Mouse (Mus musculus) limb, embryonic 13.5 days (tissue): Measurements from ENCODE around the gene Tet2. TPM values are rescaled to one million over a fixed set of nuclear protein-coding genes. Genes with fewer than 3 reads are reported as not detected.

Experiments
- ATAC-seq: fragments of 200-750 bp; cut with Nextera tagmentation; 2 replicates; pipeline ENCODE4 v1.8.0; 2017; ENCODE audit warnings: low read depth, moderate number of reproducible peaks, moderate TSS enrichment; ENCODE audit not compliant: low FRiP score
- H3K27ac ChIP-seq: fragments of 300-500 bp; sonication (generic); 2 replicates; pipeline ENCODE4 v1.5.1; 2015; ENCODE audit warnings: inconsistent platforms, mild to moderate bottlenecking, moderate library complexity
- H3K27me3 ChIP-seq: fragments of 300-500 bp; sonication (generic); 2 replicates; pipeline ENCODE4 v1.6.1; 2015; ENCODE audit warnings: mild to moderate bottlenecking, inconsistent platforms
- H3K36me3 ChIP-seq: fragments of 300-500 bp; sonication (generic); 2 replicates; pipeline ENCODE4 v1.6.1; 2015; ENCODE audit warnings: inconsistent platforms, mild to moderate bottlenecking, moderate library complexity
- H3K4me1 ChIP-seq: fragments of 300-500 bp; sonication (generic); 2 replicates; pipeline ENCODE4 v1.6.1; 2015; ENCODE audit warnings: inconsistent platforms
- H3K4me2 ChIP-seq: fragments of 300-500 bp; sonication (generic); replicated peaks from 2 replicates; pipeline ENCODE4 v1.6.1; 2015; ENCODE audit warnings: inconsistent platforms, mild to moderate bottlenecking, moderate library complexity
- H3K4me3 ChIP-seq: fragments of 300-500 bp; sonication (generic); 2 replicates; pipeline ENCODE4 v1.5.1; 2015; ENCODE audit warnings: moderate library complexity, mild to moderate bottlenecking, inconsistent platforms
- H3K9ac ChIP-seq: fragments of 300-500 bp; sonication (generic); 2 replicates; pipeline ENCODE4 v1.6.1; 2015; ENCODE audit warnings: mild to moderate bottlenecking, inconsistent platforms
- H3K9me3 ChIP-seq: fragments of 300-500 bp; sonication (generic); 2 replicates; pipeline ENCODE4 v1.6.1; 2016; ENCODE audit warnings: inconsistent platforms
- WGBS: fragments of 180-500 bp; shearing (Covaris S2); methylation state at CpG from one replicate; pipeline ENCODE4 v1.1.7; 2015; 5-methylcytosine and 5-hydroxymethylcytosine counted together
- polyA plus RNA-seq: library from polyadenylated mRNA; unstranded; fragments of >200 nt; fragmentation: Nextera tagmentation; extraction: Ambion mirVana; gene quantifications from 2 replicates; pipeline ENCODE4 v1.2.1, GENCODE M21; 2015

Gene Tet2
- polyA plus RNA-seq, 1 experiment from 2014 or later: 22.0 TPM

DNA sequence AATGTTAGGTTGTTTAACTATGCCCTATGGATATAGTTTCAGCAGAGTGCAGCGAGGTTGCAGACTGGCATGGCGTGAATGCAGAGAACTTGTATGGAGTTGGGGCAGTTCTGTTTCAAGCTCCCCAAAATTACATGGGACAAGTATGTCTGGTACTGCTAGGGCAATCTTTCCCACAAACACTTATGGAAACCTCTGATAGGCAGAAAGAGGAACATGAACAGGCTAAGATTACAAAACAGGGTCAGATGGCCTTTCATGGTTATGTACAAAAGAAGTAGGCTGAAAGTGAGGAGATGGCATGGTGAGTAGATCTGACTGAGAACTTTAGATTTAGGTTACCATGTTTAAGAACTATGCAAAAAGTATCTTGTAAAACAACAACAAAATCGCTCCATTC is 81.7 kb downstream of the Tet2 start:
- Histone ChIP-seq H3K27me3 (no peaks in the 10 kb centered on the region), H3K27ac (no peak overlapping the region), H3K4me1 (peaks cover 3% of the 10 kb centered on the region; the same call in 1 of the 2 replicates), H3K36me3 (peaks cover 48% of the 10 kb centered on the region), H3K9me3 (no peaks in the 10 kb centered on the region), H3K4me3 (no peak overlapping the region), H3K4me2 (no peak overlapping the region), H3K9ac (no peak overlapping the region)
- 88% methylated on average over 3 of the region's 3 CpGs for WGBS
- no peak for ATAC-seq

DNA sequence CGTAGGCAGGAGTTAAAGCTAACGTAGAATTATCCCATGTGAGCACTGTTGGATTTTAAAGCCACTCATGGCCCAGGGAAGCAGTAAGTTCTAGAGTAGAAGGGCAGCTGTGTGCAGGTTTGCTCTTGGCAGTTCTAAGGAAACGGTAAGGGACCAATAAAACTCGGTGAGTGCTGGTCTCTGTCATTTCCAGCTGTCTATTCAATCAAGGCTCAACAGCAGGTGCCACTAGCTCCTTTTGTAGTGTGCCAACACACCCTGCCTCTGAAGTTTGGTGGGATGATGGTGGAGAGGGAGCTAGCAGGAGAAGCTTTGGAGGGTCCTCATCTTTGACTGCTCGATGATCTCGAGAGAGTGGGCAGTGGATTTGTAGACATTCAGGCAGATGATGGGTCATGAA is 82.5 kb downstream of the Tet2 start:
- Histone ChIP-seq H3K27me3 (no peaks in the 10 kb centered on the region), H3K36me3 (peaks cover 40% of the 10 kb centered on the region), H3K9ac (no peak overlapping the region), H3K4me1 (peaks cover 3% of the 10 kb centered on the region; the same call in 1 of the 2 replicates), H3K27ac (no peak overlapping the region), H3K4me2 (no peak overlapping the region), H3K4me3 (no peak overlapping the region), H3K9me3 (no peaks in the 10 kb centered on the region)
- ATAC-seq: no peak
- 73% methylated on average over 6 of the region's 6 CpGs for WGBS

DNA sequence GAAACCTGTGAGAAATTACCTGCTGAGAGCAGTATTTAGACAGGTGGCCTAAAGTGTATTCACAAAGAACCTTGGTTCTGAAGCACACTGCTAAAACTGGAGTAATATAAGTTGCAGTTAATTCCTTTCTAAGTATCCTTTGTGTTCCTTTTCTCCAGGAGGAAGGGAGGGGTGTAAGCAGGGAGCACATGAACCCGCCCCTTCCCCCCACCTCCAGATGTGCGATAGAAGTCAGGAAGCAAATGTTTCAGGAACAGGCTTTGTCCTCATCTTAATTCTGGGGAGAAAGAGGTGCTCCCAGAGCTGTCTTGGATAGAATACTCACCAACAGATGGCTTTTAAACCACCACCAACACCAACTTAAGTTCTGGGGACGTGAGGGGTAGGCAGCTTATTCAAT is 82.9 kb downstream of the Tet2 start:
- no peak overlapping the region for H3K27ac ChIP-seq
- no peak for ATAC-seq
- H3K36me3 ChIP-seq: peaks cover 36% of the 10 kb centered on the region
- H3K4me2 ChIP-seq: no peak overlapping the region
- no peaks in the 10 kb centered on the region for H3K9me3 ChIP-seq
- H3K9ac ChIP-seq: no peak overlapping the region
- peaks cover 3% of the 10 kb centered on the region; the same call in 1 of the 2 replicates for H3K4me1 ChIP-seq
- WGBS: 64% methylated on average over 3 of the region's 3 CpGs
- H3K4me3 ChIP-seq: no peak overlapping the region
- no peaks in the 10 kb centered on the region for H3K27me3 ChIP-seq

DNA sequence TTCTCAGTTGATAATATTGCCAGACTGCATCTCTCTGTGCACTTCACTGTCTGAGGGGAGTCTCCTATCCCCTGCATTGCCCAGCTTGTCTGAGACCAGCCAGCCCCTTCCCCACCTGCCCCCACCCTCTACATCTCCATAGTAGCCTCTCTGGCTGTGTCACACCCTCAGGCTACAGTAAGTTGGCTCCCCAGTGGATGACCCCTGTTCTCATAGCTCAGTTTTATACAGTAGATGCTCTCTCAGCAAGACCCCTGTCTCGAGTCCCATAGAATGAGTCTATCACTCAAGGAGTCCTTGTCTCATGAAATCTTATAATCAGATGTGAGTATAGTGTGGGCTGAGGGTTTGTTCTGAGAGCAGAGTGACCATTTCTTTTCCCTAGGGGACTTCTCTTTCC is 85.8 kb downstream of the Tet2 start:
- no peak overlapping the region for H3K27ac ChIP-seq
- 94% methylated on average over 1 of the region's 1 CpGs for WGBS
- H3K36me3 ChIP-seq: peaks cover 19% of the 10 kb centered on the region
- peaks cover 3% of the 10 kb centered on the region; the same call in 1 of the 2 replicates for H3K4me1 ChIP-seq
- ATAC-seq: no peak
- H3K9me3 ChIP-seq: no peaks in the 10 kb centered on the region
- H3K9ac ChIP-seq: no peak overlapping the region
- no peak overlapping the region for H3K4me3 ChIP-seq
- H3K27me3 ChIP-seq: no peaks in the 10 kb centered on the region
- no peak overlapping the region for H3K4me2 ChIP-seq

DNA sequence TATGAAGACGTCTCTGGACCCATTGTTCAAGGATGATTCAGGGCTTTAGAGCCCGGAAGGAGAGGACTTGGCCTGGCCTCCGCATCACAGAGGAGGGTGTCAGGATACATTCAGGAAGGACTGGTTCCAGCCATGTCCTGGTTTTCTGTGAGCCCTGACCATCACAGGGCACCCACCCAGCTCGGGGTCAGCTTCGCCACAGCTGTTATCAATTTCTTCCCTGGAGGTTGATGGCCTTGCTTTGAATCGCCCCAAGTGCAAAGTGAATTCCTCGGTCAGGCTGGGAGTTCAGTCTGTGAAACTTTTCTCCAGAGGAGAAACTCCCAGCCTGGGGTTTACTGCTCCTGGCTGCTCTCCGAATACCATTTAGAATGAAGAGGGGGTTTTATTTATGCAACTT is 91.0 kb downstream of the Tet2 start:
- H3K4me3 ChIP-seq: no peak overlapping the region
- no peaks in the 10 kb centered on the region for H3K9me3 ChIP-seq
- no peaks in the 10 kb centered on the region for H3K36me3 ChIP-seq
- no peaks in the 10 kb centered on the region for H3K4me1 ChIP-seq
- ATAC-seq: no peak
- no peak overlapping the region for H3K27ac ChIP-seq
- no peaks in the 10 kb centered on the region for H3K27me3 ChIP-seq
- H3K4me2 ChIP-seq: no peak overlapping the region
- no peak overlapping the region for H3K9ac ChIP-seq
- 39% methylated on average over 8 of the region's 8 CpGs for WGBS

DNA sequence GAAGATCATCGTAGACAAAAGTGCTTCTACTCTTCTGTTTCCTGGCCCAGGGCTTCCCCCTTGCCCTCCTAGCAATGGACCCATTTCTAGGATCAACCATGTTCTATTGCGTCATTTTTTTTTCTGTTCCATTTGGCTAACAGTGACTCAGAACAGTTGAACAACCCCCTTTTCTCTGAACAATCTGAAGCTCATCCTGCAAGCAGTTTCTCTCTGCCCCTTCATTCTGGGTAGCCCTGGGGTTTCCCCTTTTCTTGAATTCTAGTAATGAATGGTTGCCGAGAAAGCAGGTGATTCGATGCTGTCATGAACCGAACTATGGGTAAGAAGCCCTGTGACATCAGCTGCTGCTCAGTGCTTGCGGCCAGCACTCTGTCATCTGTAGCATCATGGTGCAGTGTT is 108.0 kb downstream of the Tet2 start:
- H3K4me1 ChIP-seq: no peaks in the 10 kb centered on the region
- no peak overlapping the region for H3K4me2 ChIP-seq
- 96% methylated on average over 6 of the region's 6 CpGs for WGBS
- no peaks in the 10 kb centered on the region for H3K36me3 ChIP-seq
- H3K27me3 ChIP-seq: no peaks in the 10 kb centered on the region
- no peak for ATAC-seq
- no peak overlapping the region for H3K9ac ChIP-seq
- H3K4me3 ChIP-seq: no peak overlapping the region
- no peaks in the 10 kb centered on the region for H3K9me3 ChIP-seq
- H3K27ac ChIP-seq: no peak overlapping the region

DNA sequence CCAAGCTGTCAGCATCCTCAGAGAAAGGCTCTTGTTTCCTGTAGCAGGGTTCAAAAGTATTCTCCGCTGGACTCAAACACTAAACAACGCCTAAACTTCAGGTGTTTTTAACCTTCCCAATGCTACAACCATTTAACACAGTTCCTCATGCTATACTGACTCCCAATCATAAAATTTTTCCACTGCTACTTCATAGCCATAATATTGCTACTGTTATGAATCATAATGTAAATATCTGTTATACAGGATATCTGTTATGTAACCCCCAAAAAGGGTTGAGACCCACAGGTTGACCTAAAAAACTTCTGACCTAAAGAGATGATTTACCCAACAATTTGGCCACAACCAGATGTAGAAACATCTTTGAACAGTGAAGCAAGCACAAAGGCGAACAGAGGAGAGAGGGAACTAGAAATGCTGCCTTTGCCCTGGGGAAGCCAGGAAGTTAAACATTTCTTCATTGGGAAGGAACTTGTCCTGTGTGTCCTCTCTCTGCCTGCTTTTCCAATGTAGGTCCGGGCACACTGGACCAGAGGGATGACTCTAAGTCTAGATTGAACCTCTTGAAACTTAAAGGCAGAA is 108.6 kb downstream of the Tet2 start:
- Histone ChIP-seq H3K4me1 (no peaks in the 10 kb centered on the region), H3K4me3 (no peak overlapping the region), H3K27ac (no peak overlapping the region), H3K36me3 (no peaks in the 10 kb centered on the region), H3K9ac (no peak overlapping the region), H3K9me3 (no peaks in the 10 kb centered on the region), H3K4me2 (no peak overlapping the region), H3K27me3 (no peaks in the 10 kb centered on the region)
- 83% methylated on average over 4 of the region's 4 CpGs for WGBS
- no peak for ATAC-seq

DNA sequence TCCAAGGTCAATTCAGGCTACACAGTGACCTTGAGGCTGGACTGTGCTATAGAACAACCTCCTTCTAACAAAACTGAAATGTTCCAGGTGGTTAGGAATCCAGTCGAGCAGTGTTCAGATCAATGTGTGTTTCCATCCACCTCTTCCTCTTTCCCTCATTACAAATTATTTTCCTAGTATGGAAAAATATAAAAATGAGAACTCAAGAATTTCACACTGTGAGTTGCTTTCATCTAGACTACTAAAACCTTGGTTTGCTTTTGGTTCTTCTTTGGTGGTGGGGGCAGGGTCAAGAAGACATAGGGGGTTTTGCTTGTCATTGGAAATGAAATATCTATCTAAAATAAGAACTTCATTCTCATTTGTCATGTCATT is 109.2 kb downstream of the Tet2 start:
- Histone ChIP-seq H3K27me3 (no peaks in the 10 kb centered on the region), H3K4me2 (no peak overlapping the region), H3K27ac (no peak overlapping the region), H3K9ac (no peak overlapping the region), H3K9me3 (no peaks in the 10 kb centered on the region), H3K36me3 (no peaks in the 10 kb centered on the region), H3K4me1 (no peaks in the 10 kb centered on the region), H3K4me3 (no peak overlapping the region)
- no peak for ATAC-seq
- 77% methylated on average over 1 of the region's 1 CpGs for WGBS

DNA sequence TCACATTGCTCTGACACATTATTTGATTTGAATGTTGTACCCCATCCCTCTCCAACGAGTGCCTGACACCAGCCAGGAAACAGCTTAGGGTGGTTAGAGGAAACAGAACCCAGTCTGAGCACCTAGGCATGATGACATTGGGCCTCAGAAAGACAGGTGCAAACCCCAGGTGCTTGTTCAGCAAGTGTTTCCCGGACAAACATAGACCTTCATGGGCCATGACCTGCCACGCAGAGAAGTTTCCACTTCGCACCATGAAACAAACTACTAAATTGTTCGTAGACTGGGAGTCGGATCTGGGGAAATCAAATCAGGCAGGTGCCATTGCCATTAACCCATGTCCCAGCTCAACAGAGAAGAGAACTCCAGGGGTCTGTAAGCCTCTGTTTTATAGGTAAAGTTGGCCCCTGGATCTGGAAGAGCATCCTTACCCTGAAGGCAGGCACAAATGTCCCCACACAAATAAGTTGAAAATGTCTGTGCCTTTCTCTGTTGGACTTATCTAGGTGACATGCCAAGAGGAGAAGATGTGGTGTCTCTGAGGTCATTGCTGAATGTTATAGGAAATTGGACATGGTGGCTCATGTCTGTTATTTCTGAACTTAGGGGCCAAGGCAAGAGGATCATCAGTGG is 109.7 kb downstream of the Tet2 start:
- Histone ChIP-seq H3K27ac (no peak overlapping the region), H3K27me3 (no peaks in the 10 kb centered on the region), H3K36me3 (no peaks in the 10 kb centered on the region), H3K9ac (no peak overlapping the region), H3K4me3 (no peak overlapping the region), H3K4me2 (no peak overlapping the region), H3K4me1 (no peaks in the 10 kb centered on the region), H3K9me3 (no peaks in the 10 kb centered on the region)
- no peak for ATAC-seq
- WGBS: 93% methylated on average over 6 of the region's 6 CpGs

DNA sequence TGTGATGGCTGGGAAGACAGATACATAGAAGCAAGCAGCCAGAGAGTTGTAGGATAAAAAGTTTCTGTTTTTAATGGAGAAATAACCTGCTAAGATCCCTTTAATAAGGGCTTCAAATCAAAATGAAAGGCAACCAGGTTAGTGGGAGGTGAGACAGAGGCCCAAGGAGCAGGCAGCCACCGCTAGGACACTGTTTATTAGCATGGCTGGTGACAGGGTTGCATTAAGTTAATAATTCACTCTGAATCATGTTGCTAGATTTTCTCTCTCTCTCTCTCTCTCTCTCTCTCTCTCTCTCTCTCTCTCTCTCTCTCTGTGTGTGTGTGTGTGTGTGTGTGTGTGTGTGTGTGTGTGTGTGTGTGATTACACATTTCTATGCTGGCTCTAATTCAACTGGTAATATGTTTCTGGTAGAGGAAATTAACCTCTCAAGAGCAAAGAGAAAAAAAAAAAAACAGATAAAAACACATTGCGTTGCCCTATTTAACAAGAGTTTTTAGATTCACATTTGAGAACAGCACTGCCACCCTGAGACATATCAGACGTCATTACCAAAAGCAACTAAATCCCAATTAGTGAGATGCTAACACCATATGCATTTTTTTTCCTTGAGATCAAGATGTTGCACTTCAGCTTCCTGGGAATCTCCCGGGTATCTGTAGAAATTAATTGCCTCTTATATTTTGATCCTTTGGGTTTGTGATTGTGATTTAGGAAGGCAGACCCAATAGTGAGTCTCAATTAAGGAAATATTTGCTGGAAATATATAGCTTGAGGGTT is 115.4 kb downstream of the Tet2 start:
- no peaks in the 10 kb centered on the region for H3K9me3 ChIP-seq
- no peaks in the 10 kb centered on the region for H3K27me3 ChIP-seq
- 61% methylated on average over 4 of the region's 4 CpGs for WGBS

DNA sequence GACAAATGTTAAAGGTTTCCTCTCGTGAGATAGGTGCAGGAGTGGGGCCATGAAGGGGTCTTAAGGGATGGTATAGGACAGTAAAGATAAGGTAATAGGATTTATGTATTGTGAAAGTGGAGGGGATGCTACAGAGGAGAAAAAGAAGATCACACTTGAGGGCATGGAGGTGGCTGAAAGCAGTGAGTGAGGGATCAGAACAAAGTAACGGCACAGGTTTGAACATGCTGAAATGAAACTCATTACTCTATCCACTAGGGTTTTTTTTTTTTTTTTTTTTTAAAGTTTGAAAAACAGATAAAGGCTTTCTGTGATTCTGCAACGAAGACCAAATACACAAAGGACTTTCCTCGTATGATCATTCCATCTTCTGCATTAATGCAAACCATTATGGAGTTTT is 116.9 kb downstream of the Tet2 start:
- Histone ChIP-seq H3K4me3 (no peak overlapping the region), H3K27ac (no peak overlapping the region), H3K36me3 (no peaks in the 10 kb centered on the region), H3K27me3 (no peaks in the 10 kb centered on the region), H3K4me2 (no peak overlapping the region), H3K9me3 (no peaks in the 10 kb centered on the region), H3K9ac (no peak overlapping the region), H3K4me1 (no peaks in the 10 kb centered on the region)
- WGBS: 78% methylated on average over 4 of the region's 4 CpGs
- ATAC-seq: no peak

More for the DNA sequence above, 115.4 kb downstream of the Tet2 start:
- Histone ChIP-seq H3K4me2 (no peak overlapping the region), H3K9ac (no peak overlapping the region), H3K4me3 (no peak overlapping the region), H3K27ac (no peak overlapping the region), H3K36me3 (no peaks in the 10 kb centered on the region), H3K4me1 (no peaks in the 10 kb centered on the region)
- ATAC-seq: no peak

DNA sequence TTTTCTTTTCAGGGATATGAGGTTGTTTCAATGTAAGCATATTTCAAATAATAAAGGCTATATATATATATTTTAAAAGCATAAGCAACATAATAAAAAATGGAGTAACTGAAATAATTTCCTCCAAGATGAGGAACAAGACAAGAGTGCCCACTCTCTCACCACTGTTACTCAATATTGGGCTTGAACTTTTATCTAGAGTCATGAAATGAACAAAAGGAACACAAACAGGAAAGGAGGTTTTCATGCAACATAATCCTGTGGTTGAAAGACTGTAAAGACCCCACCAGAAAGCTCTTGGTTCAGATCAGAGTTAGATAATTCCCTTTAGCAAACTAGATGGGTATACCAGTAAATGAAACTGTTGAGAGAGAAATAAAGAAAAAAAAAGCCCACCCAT is 121.9 kb downstream of the Tet2 start:
- no peak overlapping the region for H3K4me3 ChIP-seq
- no peaks in the 10 kb centered on the region for H3K9me3 ChIP-seq
- no peak for ATAC-seq
- H3K36me3 ChIP-seq: no peaks in the 10 kb centered on the region
- H3K4me2 ChIP-seq: no peak overlapping the region
- no peaks in the 10 kb centered on the region for H3K4me1 ChIP-seq
- H3K27me3 ChIP-seq: no peaks in the 10 kb centered on the region
- H3K27ac ChIP-seq: no peak overlapping the region
- H3K9ac ChIP-seq: no peak overlapping the region
